Mouse (Mus musculus): ENCODE data around the gene Mindy1.

GRCm38 (mm10) chr3:95314486-95315093 is 33.4 kb downstream of the Mindy1 start, which contains the start of gene Cers2:
- TF ChIP-seq CTCF (IDR thresholded peaks at IDR 0.05; ENCODE audit: borderline replicate concordance, insufficient read depth, low read length) (no peak), POLR2A (IDR thresholded peaks at IDR 0.05; ENCODE audit: low read depth, low read length) (peak; percentile 30)

Measured in embryonic fibroblast, embryonic 13.5 days (primary cell).